In genomic region chr17:47501946-47502706, GRCm38 (mm10) we compare ENCODE assay signal across 8 mouse cellular contexts. TPM values are rescaled to one million over a fixed set of nuclear protein-coding genes. Genes with fewer than 3 reads are reported as not detected.
DNase-seq lines count a peak whose midpoint lies in the region; ATAC-seq lines count a peak whose summit lies in the region.

Gene Taf8, minus strand, starts transcription at chr17:47502292.

- peak within 1 kb of the TSS; percentile 85 for H3K27ac ChIP-seq in hindbrain, embryonic 15.5 days (replicated peaks)

- peaks cover 15% of the 10 kb centered on the region for H3K36me3 ChIP-seq in hindbrain, embryonic 15.5 days

- H3K4me3 ChIP-seq in hindbrain, embryonic 15.5 days: peak within 1 kb of the TSS; percentile 80

- H3K9me3 ChIP-seq in hindbrain, embryonic 15.5 days: no peaks in the 10 kb centered on the region

- ATAC-seq in hindbrain, embryonic 15.5 days (ENCODE audit: low FRiP score, low read depth): peak; percentile 98

- peaks cover 22% of the 10 kb centered on the region for H3K4me1 ChIP-seq in hindbrain, embryonic 15.5 days (replicated peaks)

- WGBS in hindbrain, embryonic 15.5 days: 2% methylated on average over 40 of the region's 40 CpGs

- peak within 1 kb of the TSS; percentile 91 for H3K4me2 ChIP-seq in hindbrain, embryonic 15.5 days

- peak within 1 kb of the TSS; percentile 82 for H3K9ac ChIP-seq in hindbrain, embryonic 15.5 days

- no peaks in the 10 kb centered on the region for H3K27me3 ChIP-seq in hindbrain, embryonic 15.5 days

- DNase-seq in T-cell, adult 2 months (ENCODE audit: low spot score): peak; percentile 90
- DNase-seq in cerebellum, postnatal 36 days: peak; percentile 91 to 93
- peak; percentile 95 for DNase-seq in frontal cortex, postnatal 36 days (ENCODE audit: low spot score in 2 of 2)
- DNase-seq in left cerebral cortex, adult 11 months (ENCODE audit: low spot score): peak; percentile 89
- DNase-seq in lung, postnatal 4 days: peak; percentile 95 to 96
- peak; percentile 86 for DNase-seq in retina, postnatal 7 days (ENCODE audit: low read depth, low spot score)
- peak; percentile 94 for DNase-seq in urinary bladder, adult 2 months (ENCODE audit: low spot score)

RNA-seq across cellular contexts. Expression of gene Taf8, which starts in this region (rescaled TPM):
- polyA plus RNA-seq in hindbrain, embryonic 15.5 days (2015; fragmentation: Nextera tagmentation; extraction: Ambion mirVana): 21.0 and 22.5 TPM in 2 replicates
- 29.5 and 33.2 TPM in 2 replicates for polyA plus RNA-seq in urinary bladder, adult 2 months (2012; rRNA removed)

Comparison
In these comparisons a context has a peak if more than half of its experiments do, and no peak if none do; other contexts are left out.
1. Peak in every context shown above with its lines: DNase-seq, ATAC-seq, H3K4me3 ChIP-seq and H3K27ac ChIP-seq.